Comparison of ENCODE assay signal across 8 mouse cellular contexts in the genomic region with DNA sequence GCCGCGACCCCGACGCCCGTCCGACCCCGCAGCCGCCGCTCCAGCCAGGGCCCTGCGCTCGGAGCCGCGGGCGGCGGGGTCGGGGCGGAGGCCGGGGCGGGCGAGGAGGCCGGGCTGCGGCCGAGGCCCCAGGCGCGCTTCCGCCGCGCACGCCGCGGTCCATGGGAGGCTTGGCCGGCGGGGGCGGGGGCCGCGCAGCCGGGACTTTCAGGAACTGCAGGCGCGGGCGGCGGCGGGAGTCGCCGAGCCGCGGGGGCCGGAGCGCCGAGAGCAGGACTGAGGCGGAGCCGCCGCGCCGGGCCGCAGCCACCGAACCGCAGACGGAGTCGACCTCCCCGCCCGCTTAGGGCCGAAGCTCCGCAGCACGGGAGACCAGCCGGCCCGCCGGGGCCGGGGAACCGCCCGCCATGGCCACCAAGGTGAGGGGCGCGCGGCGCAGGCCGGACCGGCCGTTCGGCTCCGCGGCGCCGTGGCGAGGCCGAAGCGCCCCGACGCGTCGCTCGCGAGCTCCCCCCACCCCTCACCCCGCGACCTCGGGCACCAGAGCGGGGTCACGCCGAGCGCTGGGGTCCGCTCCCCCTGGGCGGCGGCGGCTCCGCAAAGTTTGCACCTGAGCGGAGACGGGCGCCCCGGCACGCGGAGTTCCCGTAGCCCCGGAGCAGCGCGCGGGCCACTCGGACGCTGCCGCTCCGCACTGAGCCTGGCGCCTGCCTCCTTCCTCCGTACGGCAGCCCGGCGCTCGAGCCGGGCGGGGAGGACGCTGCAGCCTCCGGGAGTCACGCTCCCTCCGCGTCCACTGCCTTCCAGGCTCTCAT. TPM values are rescaled to one million over a fixed set of nuclear protein-coding genes. Genes with fewer than 3 reads are reported as not detected.
DNase-seq lines count a peak whose midpoint lies in the region; ATAC-seq and TF ChIP-seq lines count a peak whose summit lies in the region.

A gene (plus strand): TSS at position 202 of the 815 bp plus-strand sequence.

- H3K4me2 ChIP-seq in heart, embryonic 13.5 days, result peak within 1 kb of the TSS; percentile 87
- H3K4me2 ChIP-seq in kidney, postnatal 0 days (ENCODE audit: low read length), result peak within 1 kb of the TSS; percentile 58
- H3K4me2 ChIP-seq in liver, embryonic 13.5 days, result peak within 1 kb of the TSS; percentile 86
- peak within 1 kb of the TSS; percentile 70 for H3K4me2 ChIP-seq in stomach, embryonic 15.5 days

- no peak for TF ChIP-seq CTCF in kidney, postnatal 0 days (IDR thresholded peaks at IDR 0.05; ENCODE audit: low read depth)

- peak within 1 kb of the TSS; percentile 90 for H3K4me3 ChIP-seq in heart, embryonic 13.5 days
- peak within 1 kb of the TSS; percentile 70 for H3K4me3 ChIP-seq in kidney, postnatal 0 days (replicated peaks; ENCODE audit: low read depth, low read length)
- H3K4me3 ChIP-seq in liver, embryonic 13.5 days (replicated peaks), result peak within 1 kb of the TSS; percentile 82
- peak within 1 kb of the TSS; percentile 83 for H3K4me3 ChIP-seq in stomach, embryonic 15.5 days (replicated peaks)

- WGBS in heart, embryonic 13.5 days, result under 1% methylated on average over 129 of the region's 131 CpGs
- under 1% methylated on average over 102 of the region's 131 CpGs for WGBS in kidney, postnatal 0 days
- under 1% methylated on average over 113 of the region's 131 CpGs for WGBS in liver, embryonic 13.5 days (ENCODE audit: insufficient replicate concordance)
- WGBS in stomach, embryonic 15.5 days, result under 1% methylated on average over 105 of the region's 131 CpGs

- H3K9ac ChIP-seq in heart, embryonic 13.5 days, result peak within 1 kb of the TSS; percentile 97
- H3K9ac ChIP-seq in kidney, postnatal 0 days (ENCODE audit: low read depth, low read length), result peak within 1 kb of the TSS; percentile 97
- H3K9ac ChIP-seq in liver, embryonic 13.5 days, result peak within 1 kb of the TSS; percentile 85
- peak within 1 kb of the TSS; percentile 92 for H3K9ac ChIP-seq in stomach, embryonic 15.5 days

- no peaks in the 10 kb centered on the region for H3K27me3 ChIP-seq in heart, embryonic 13.5 days (replicated peaks)
- no peaks in the 10 kb centered on the region for H3K27me3 ChIP-seq in kidney, postnatal 0 days (ENCODE audit: insufficient read depth, low read length)
- no peaks in the 10 kb centered on the region for H3K27me3 ChIP-seq in liver, embryonic 13.5 days
- no peaks in the 10 kb centered on the region for H3K27me3 ChIP-seq in stomach, embryonic 15.5 days (replicated peaks)

- peak; percentile 37 for DNase-seq in 416B (ENCODE audit: low read depth)
- DNase-seq in adrenal gland, postnatal 4 days (ENCODE audit: low spot score in 2 of 2), result peak; percentile 53 to 57
- peak; percentile 79 for DNase-seq in kidney, postnatal 0 days (ENCODE audit: low spot score)
- DNase-seq in liver, embryonic 13.5 days, result peak; percentile 48
- DNase-seq in neural tube, embryonic 10.5 days (ENCODE audit: extremely low spot score, low spot score), result peak; percentile 86

- peaks cover 3% of the 10 kb centered on the region; the same call in 1 of the 2 replicates for H3K9me3 ChIP-seq in heart, embryonic 13.5 days
- H3K9me3 ChIP-seq in kidney, postnatal 0 days (replicated peaks; ENCODE audit: low read length), result no peaks in the 10 kb centered on the region
- no peaks in the 10 kb centered on the region for H3K9me3 ChIP-seq in liver, embryonic 13.5 days (replicated peaks)
- H3K9me3 ChIP-seq in stomach, embryonic 15.5 days, result no peaks in the 10 kb centered on the region

- peak within 1 kb of the TSS; percentile 99 for H3K27ac ChIP-seq in heart, embryonic 13.5 days (replicated peaks)
- peak within 1 kb of the TSS; percentile 98 for H3K27ac ChIP-seq in kidney, postnatal 0 days
- H3K27ac ChIP-seq in liver, embryonic 13.5 days, result peak within 1 kb of the TSS; percentile 90
- H3K27ac ChIP-seq in stomach, embryonic 15.5 days, result peak within 1 kb of the TSS; percentile 99

- 0 out of 2 replicates have a peak, but pooled peaks cover 4% of the 10 kb centered on the region for H3K36me3 ChIP-seq in heart, embryonic 13.5 days
- H3K36me3 ChIP-seq in kidney, postnatal 0 days (ENCODE audit: insufficient read depth, low read length), result no peaks in the 10 kb centered on the region
- no peaks in the 10 kb centered on the region for H3K36me3 ChIP-seq in liver, embryonic 13.5 days
- no peaks in the 10 kb centered on the region for H3K36me3 ChIP-seq in stomach, embryonic 15.5 days

- peak; percentile 42; the same call in 1 of the 2 replicates for ATAC-seq in erythroid progenitor cell, adult 5-6 weeks (replicated peaks; ENCODE audit: low FRiP score, poor library complexity, severe bottlenecking)
- peak; percentile 83 for ATAC-seq in heart, embryonic 13.5 days (ENCODE audit: extremely low read depth, insufficient number of reproducible peaks, low FRiP score, low TSS enrichment)
- ATAC-seq in kidney, postnatal 0 days (replicated peaks; ENCODE audit: low FRiP score, low read depth), result peak; percentile 87
- ATAC-seq in liver, embryonic 13.5 days (ENCODE audit: low read depth), result peak; percentile 82
- ATAC-seq in stomach, embryonic 15.5 days (ENCODE audit: insufficient read depth, low FRiP score, low read depth), result peak; percentile 87

- peaks cover 49% of the 10 kb centered on the region for H3K4me1 ChIP-seq in heart, embryonic 13.5 days
- peaks cover 9% of the 10 kb centered on the region for H3K4me1 ChIP-seq in kidney, postnatal 0 days (replicated peaks; ENCODE audit: insufficient read depth, low read length)
- H3K4me1 ChIP-seq in liver, embryonic 13.5 days (replicated peaks), result peaks cover 50% of the 10 kb centered on the region
- H3K4me1 ChIP-seq in stomach, embryonic 15.5 days, result peaks cover 12% of the 10 kb centered on the region

RNA-seq across cellular contexts. Expression of the gene that starts here (rescaled TPM):
- 10 to 100 TPM; 52.0 to 57.6 TPM for total RNA-seq in adrenal gland, postnatal 4 days (2021)
- 11.3 and 18.7 TPM in 2 replicates for total RNA-seq in erythroid progenitor cell, adult 5-6 weeks (2015; ENCODE audit: low replicate concordance)
- 4.4 and 5.9 TPM in 2 replicates for total RNA-seq in erythroid progenitor cell, adult 5-6 weeks (2017; ENCODE audit: low replicate concordance)
- 20.0 and 20.5 TPM in 2 replicates for polyA plus RNA-seq in heart, embryonic 13.5 days (2015; fragmentation: Nextera tagmentation; extraction: Ambion mirVana)
- polyA plus RNA-seq in kidney, postnatal 0 days (2015; fragmentation: Nextera tagmentation; extraction: Ambion mirVana), result 41.7 and 41.9 TPM in 2 replicates
- 12.2 and 14.1 TPM in 2 replicates for polyA plus RNA-seq in liver, embryonic 13.5 days (2015; fragmentation: Nextera tagmentation; extraction: Ambion mirVana)
- polyA plus RNA-seq in stomach, embryonic 15.5 days (2015; fragmentation: Nextera tagmentation; extraction: Ambion mirVana), result 37.5 and 42.8 TPM in 2 replicates

Comparison
In these comparisons a context has a peak if more than half of its experiments do, and no peak if none do; other contexts are left out.
1. Peak in every context shown above with its lines: DNase-seq, ATAC-seq, H3K4me3 ChIP-seq and H3K27ac ChIP-seq.